8 mouse cellular contexts compared by ENCODE assay signal in the genomic region with DNA sequence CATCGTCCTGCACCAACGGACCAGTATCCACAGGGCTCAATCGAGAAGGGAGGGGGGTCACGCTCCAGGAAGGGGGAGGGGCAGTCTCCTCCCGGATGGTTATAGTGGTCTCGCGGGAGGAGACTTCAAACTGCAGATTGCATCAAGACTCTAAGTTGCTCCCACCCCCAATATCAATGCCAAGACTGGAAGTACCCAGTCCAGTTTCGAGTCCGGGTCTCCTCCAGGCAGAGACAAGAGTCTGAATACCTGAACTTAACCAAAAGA. TPM values are rescaled to one million over a fixed set of nuclear protein-coding genes. Genes with fewer than 3 reads are reported as not detected.
DNase-seq lines count a peak whose midpoint lies in the region; ATAC-seq and TF ChIP-seq lines count a peak whose summit lies in the region.

A gene (minus strand): TSS at position 74 of the 267 bp plus-strand sequence.

- H3K4me3 ChIP-seq in heart, embryonic 11.5 days (ENCODE audit: low read depth, low read length), result peak within 1 kb of the TSS; percentile 25
- peak within 1 kb of the TSS; percentile 85 for H3K4me3 ChIP-seq in testis, adult 2 months (ENCODE audit: control insufficient read depth, low read depth, low read length)
- H3K4me3 ChIP-seq in limb, embryonic 15.5 days, result peak within 1 kb of the TSS; percentile 28
- peak within 1 kb of the TSS; percentile 24 for H3K4me3 ChIP-seq in stomach, postnatal 0 days (ENCODE audit: low read depth, low read length)

- peak within 1 kb of the TSS; percentile 56 for H3K4me2 ChIP-seq in heart, embryonic 11.5 days
- peak within 1 kb of the TSS; percentile 43 for H3K4me2 ChIP-seq in limb, embryonic 15.5 days
- H3K4me2 ChIP-seq in stomach, postnatal 0 days (replicated peaks; ENCODE audit: low read depth), result peak within 1 kb of the TSS; percentile 49

- H3K4me1 ChIP-seq in heart, embryonic 11.5 days (ENCODE audit: control insufficient read depth, insufficient read depth, low read length), result peaks cover 21% of the 10 kb centered on the region
- peaks cover 45% of the 10 kb centered on the region for H3K4me1 ChIP-seq in testis, adult 2 months (ENCODE audit: control insufficient read depth, insufficient read depth, low read length)
- H3K4me1 ChIP-seq in limb, embryonic 15.5 days, result peaks cover 40% of the 10 kb centered on the region
- H3K4me1 ChIP-seq in stomach, postnatal 0 days (replicated peaks; ENCODE audit: control insufficient read depth, insufficient read depth), result peaks cover 13% of the 10 kb centered on the region

- TF ChIP-seq POLR2A in testis, adult 2 months (IDR thresholded peaks at IDR 0.05; ENCODE audit: control insufficient read depth, low read depth, low read length), result peak; percentile 69; the same call in 1 of the 2 replicates

- peaks cover 59% of the 10 kb centered on the region for H3K27me3 ChIP-seq in heart, embryonic 11.5 days (ENCODE audit: control insufficient read depth, insufficient read depth, low read length)
- H3K27me3 ChIP-seq in testis, adult 2 months (ENCODE audit: control insufficient read depth, insufficient read depth, low read length), result no peaks in the 10 kb centered on the region
- peaks cover 73% of the 10 kb centered on the region for H3K27me3 ChIP-seq in limb, embryonic 15.5 days
- H3K27me3 ChIP-seq in stomach, postnatal 0 days (ENCODE audit: control insufficient read depth, insufficient read depth, low read length), result no peaks in the 10 kb centered on the region

- TF ChIP-seq CTCF in testis, adult 2 months (IDR thresholded peaks at IDR 0.05; ENCODE audit: control insufficient read depth, insufficient read depth, insufficient replicate concordance, low read depth, low read length), result no peak
- TF ChIP-seq CTCF in stomach, postnatal 0 days (IDR thresholded peaks at IDR 0.05; ENCODE audit: low read depth), result no peak

- ATAC-seq in heart, embryonic 11.5 days (replicated peaks; ENCODE audit: insufficient number of reproducible peaks, low FRiP score, low TSS enrichment), result no peak
- no peak for ATAC-seq in limb, embryonic 15.5 days (ENCODE audit: insufficient number of reproducible peaks, low FRiP score, low TSS enrichment, low read depth)
- no peak for ATAC-seq in stomach, postnatal 0 days (ENCODE audit: low FRiP score, low TSS enrichment)

- H3K36me3 ChIP-seq in heart, embryonic 11.5 days (ENCODE audit: control insufficient read depth, insufficient read depth, low read length), result no peaks in the 10 kb centered on the region
- no peaks in the 10 kb centered on the region for H3K36me3 ChIP-seq in testis, adult 2 months (ENCODE audit: control insufficient read depth, insufficient read depth, low read length)
- H3K36me3 ChIP-seq in limb, embryonic 15.5 days, result no peaks in the 10 kb centered on the region
- no peaks in the 10 kb centered on the region for H3K36me3 ChIP-seq in stomach, postnatal 0 days (ENCODE audit: control insufficient read depth, insufficient read depth, low read length)

- H3K27ac ChIP-seq in heart, embryonic 11.5 days (ENCODE audit: low read depth, low read length), result no peak within 1 kb of the TSS
- peak within 1 kb of the TSS; percentile 61 for H3K27ac ChIP-seq in testis, adult 2 months (ENCODE audit: control insufficient read depth, insufficient read depth, low read depth, low read length)
- H3K27ac ChIP-seq in limb, embryonic 15.5 days, result peak within 1 kb of the TSS; percentile 65
- peak within 1 kb of the TSS; percentile 88 for H3K27ac ChIP-seq in stomach, postnatal 0 days (replicated peaks)

- 0 out of 2 replicates have a peak within 1 kb of the TSS, but pooled peaks have one; percentile 16 for H3K9ac ChIP-seq in heart, embryonic 11.5 days (ENCODE audit: low read depth, low read length)
- H3K9ac ChIP-seq in limb, embryonic 15.5 days, result no peak within 1 kb of the TSS
- peak within 1 kb of the TSS; percentile 38 for H3K9ac ChIP-seq in stomach, postnatal 0 days (ENCODE audit: low read length)

- no peak for DNase-seq in heart, adult 11 months
- DNase-seq in testis, postnatal 14 days (ENCODE audit: low spot score), result no peak
- no peak for DNase-seq in stomach, postnatal 0 days (ENCODE audit: low spot score)
- DNase-seq in urinary bladder, postnatal 14 days (ENCODE audit: low spot score), result no peak
- no peak for DNase-seq in right cerebral cortex, postnatal 14 days

- H3K9me3 ChIP-seq in heart, embryonic 11.5 days (replicated peaks; ENCODE audit: control insufficient read depth, low read length), result no peaks in the 10 kb centered on the region
- H3K9me3 ChIP-seq in limb, embryonic 15.5 days, result no peaks in the 10 kb centered on the region
- no peaks in the 10 kb centered on the region for H3K9me3 ChIP-seq in stomach, postnatal 0 days (ENCODE audit: control insufficient read depth, low read length)

- 2% methylated on average over 9 of the region's 9 CpGs for WGBS in heart, embryonic 11.5 days (ENCODE audit: insufficient replicate concordance)
- WGBS in limb, embryonic 15.5 days, result 3% methylated on average over 9 of the region's 9 CpGs
- 11% methylated on average over 9 of the region's 9 CpGs for WGBS in stomach, postnatal 0 days

- TF ChIP-seq EP300 in stomach, postnatal 0 days (optimal IDR thresholded peaks at IDR 0.05), result no peak

RNA-seq across cellular contexts. Expression of the gene that starts here (rescaled TPM):
- 1.9 and 3.9 TPM in 2 replicates for polyA plus RNA-seq in heart, embryonic 11.5 days (2014; fragmentation: Nextera tagmentation; extraction: Ambion mirVana)
- 1,294 and 1,426 TPM in 2 replicates for polyA plus RNA-seq in testis, adult 2 months (2012; rRNA removed)
- 6.7 and 7.9 TPM in 2 replicates for polyA plus RNA-seq in limb, embryonic 15.5 days (2015; fragmentation: Nextera tagmentation; extraction: Ambion mirVana)
- polyA plus RNA-seq in stomach, postnatal 0 days (2015; fragmentation: Nextera tagmentation; extraction: Ambion mirVana), result 3.7 and 4.5 TPM in 2 replicates

Comparison
In these comparisons a context has a peak if more than half of its experiments do, and no peak if none do; other contexts are left out.
1. RNA of the gene that starts here (polyA plus RNA-seq): 1,294 to 1,426 TPM in testis, adult 2 months; 6.7 to 7.9 TPM in limb, embryonic 15.5 days, 3.7 to 4.5 TPM in stomach, postnatal 0 days and 1.9 to 3.9 TPM in heart, embryonic 11.5 days; every median in the first group is over 100 times any median in the second.
2. H3K4me3 ChIP-seq: peak in every context shown above with its lines; median percentile 85 in testis, adult 2 months; 28 in limb, embryonic 15.5 days; 25 in heart, embryonic 11.5 days; 24 in stomach, postnatal 0 days.
3. Peak in every context shown above with its lines, with median percentiles within 50 percentile points of each other: H3K4me2 ChIP-seq.